Mouse (Mus musculus) forebrain, embryonic 10.5 days (tissue): ENCODE results near the gene Lrrc8d. TPM values are rescaled to one million over a fixed set of nuclear protein-coding genes. Genes with fewer than 3 reads are reported as not detected.

Experiments used
- DNase-seq: peaks from one replicate; pipeline ENCODE4 v3.0.0-alpha.2; 2017; ENCODE audit warnings: low spot score; ENCODE audit errors: extremely low spot score
- H3K27ac ChIP-seq: fragments of 300-500 bp; sonication (generic); 2 replicates; pipeline ENCODE4 v1.5.1; 2016; ENCODE audit warnings: mild to moderate bottlenecking
- H3K27me3 ChIP-seq: fragments of 300-500 bp; sonication (generic); 2 replicates; pipeline ENCODE4 v1.6.1; 2016; ENCODE audit warnings: mild to moderate bottlenecking; ENCODE audit not compliant: poor library complexity, severe bottlenecking
- H3K36me3 ChIP-seq: fragments of 300-500 bp; sonication (generic); replicated peaks from 2 replicates; pipeline ENCODE4 v1.6.1; 2016; ENCODE audit warnings: mild to moderate bottlenecking, moderate library complexity
- H3K4me1 ChIP-seq: fragments of 300-500 bp; sonication (generic); 2 replicates; pipeline ENCODE4 v1.6.1; 2016
- H3K4me3 ChIP-seq: fragments of 300-500 bp; sonication (generic); 2 replicates; pipeline ENCODE4 v1.5.1; 2016; ENCODE audit warnings: mild to moderate bottlenecking, moderate library complexity
- H3K9me3 ChIP-seq: fragments of 300-500 bp; sonication (generic); 2 replicates; pipeline ENCODE4 v1.6.1; 2016; ENCODE audit warnings: mild to moderate bottlenecking, moderate library complexity
- WGBS: fragments of 180-500 bp; shearing (Covaris S2); methylation state at CpG from one replicate; pipeline ENCODE4 v1.1.7; 2016; 5-methylcytosine and 5-hydroxymethylcytosine counted together
- polyA plus RNA-seq: library from polyadenylated mRNA; unstranded; fragments of >200 nt; fragmentation: Nextera tagmentation; extraction: Ambion mirVana; gene quantifications from 2 replicates; pipeline ENCODE4 v1.2.1, GENCODE M21; 2016

The Lrrc8d gene
- polyA plus RNA-seq, 1 experiment from 2014 or later: 20.1 TPM

DNA sequence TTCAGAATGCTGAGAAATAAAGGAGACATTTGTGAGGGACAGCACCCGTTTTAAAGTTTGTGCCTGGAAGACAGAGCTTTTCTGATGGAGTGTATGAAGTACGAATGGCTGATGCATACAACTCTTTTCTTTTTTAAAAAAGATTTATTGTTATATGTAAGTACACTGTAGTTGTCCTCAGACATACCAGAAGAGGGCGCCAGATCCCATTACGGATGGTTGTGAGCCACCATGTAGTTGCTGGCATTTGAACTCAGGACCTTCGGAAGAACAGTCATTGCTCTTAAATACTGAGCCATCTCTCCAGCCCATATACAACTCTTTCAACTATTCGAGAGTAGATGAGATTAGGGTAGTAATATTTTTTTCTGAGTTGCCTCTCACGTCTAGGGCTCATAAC, 8.1 kb upstream of the Lrrc8d start:
- Histone ChIP-seq H3K4me3 (no peak overlapping the region), H3K27ac (no peak overlapping the region), H3K27me3 (peaks cover 7% of the 10 kb centered on the region; the same call in 1 of the 2 replicates), H3K9me3 (no peaks in the 10 kb centered on the region), H3K4me1 (peaks cover 15% of the 10 kb centered on the region), H3K36me3 (no peaks in the 10 kb centered on the region)
- 83% methylated on average over 7 of the region's 7 CpGs for WGBS
- no peak for DNase-seq

DNA sequence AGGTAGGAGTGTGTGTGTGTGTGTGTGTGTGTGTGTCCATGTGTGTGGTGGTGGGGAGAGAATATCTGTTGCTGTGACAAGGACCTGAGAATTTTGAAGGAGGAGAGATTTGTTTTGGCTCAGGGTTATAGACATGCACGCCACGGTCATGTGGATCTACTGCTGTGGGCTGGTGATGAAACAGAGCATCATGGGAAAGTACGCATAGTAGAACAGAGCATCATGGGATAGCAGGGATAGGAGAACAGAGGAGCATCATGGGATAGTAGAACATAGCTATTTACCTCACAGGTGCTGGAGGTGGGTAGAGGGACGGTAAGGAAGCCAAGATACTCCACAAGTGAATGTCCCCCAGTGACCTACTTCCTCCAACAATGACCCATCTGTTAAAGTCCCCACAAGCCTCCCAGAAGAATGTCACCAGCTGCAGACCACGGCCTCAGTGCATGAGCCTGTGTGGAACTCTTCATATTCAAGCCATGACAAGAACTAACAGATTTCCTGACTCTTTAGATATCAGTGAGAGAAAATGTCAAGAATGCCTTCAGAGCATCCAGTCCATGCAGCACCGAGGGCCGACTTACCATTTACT, 5.3 kb upstream of the Lrrc8d start:
- Histone ChIP-seq H3K4me1 (peaks cover 25% of the 10 kb centered on the region), H3K9me3 (no peaks in the 10 kb centered on the region), H3K36me3 (no peaks in the 10 kb centered on the region), H3K4me3 (no peak overlapping the region), H3K27me3 (peaks cover 17% of the 10 kb centered on the region), H3K27ac (no peak overlapping the region)
- 83% methylated on average over 7 of the region's 7 CpGs for WGBS
- DNase-seq: no peak

DNA sequence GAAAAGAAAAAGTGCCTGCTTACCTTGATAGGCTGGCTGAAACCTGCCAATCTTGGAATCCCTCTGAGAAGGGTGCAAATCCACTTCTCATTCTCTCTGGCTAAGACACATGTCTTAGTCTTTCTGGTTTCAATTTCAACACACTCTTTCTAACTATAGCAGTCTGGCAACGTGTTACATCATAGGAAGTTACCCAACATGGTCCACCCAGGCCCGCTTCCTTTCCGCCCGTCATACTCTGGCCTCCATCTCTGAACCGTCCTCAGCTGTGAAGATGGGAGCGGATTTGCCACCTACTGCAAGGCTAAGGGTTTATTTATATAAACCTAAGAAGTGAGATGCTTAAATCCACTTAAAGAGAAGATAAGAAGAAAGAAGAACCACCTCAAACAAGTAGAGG, 3.7 kb upstream of the Lrrc8d start:
- WGBS: 89% methylated on average over 6 of the region's 6 CpGs
- Histone ChIP-seq H3K4me1 (peaks cover 28% of the 10 kb centered on the region), H3K9me3 (no peaks in the 10 kb centered on the region), H3K27ac (no peak overlapping the region), H3K4me3 (no peak overlapping the region), H3K27me3 (peaks cover 12% of the 10 kb centered on the region; the same call in 1 of the 2 replicates), H3K36me3 (no peaks in the 10 kb centered on the region)
- DNase-seq: no peak

DNA sequence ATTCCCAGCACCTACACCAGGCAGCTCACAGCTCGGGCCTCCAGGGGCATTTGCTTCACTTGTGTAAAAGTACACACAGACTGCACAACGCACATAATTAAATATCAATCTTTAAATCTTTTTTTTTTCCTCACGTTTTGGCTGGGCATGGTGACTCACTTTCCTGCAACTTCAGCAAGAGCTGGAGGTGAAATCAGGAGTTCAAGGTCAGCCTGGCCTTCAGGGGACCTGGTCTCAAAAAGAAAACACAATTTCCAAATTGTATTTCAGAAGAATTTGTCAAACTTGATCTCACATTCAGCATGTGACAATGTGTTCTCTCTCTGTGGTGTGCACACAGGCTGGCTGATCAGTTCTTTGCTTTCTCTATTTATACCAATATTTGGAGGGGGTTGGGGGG, 1.9 kb upstream of the Lrrc8d start:
- Histone ChIP-seq H3K27me3 (peaks cover 12% of the 10 kb centered on the region; the same call in 1 of the 2 replicates), H3K4me3 (no peak overlapping the region), H3K36me3 (peaks cover 8% of the 10 kb centered on the region), H3K27ac (no peak overlapping the region), H3K9me3 (no peaks in the 10 kb centered on the region), H3K4me1 (peaks cover 44% of the 10 kb centered on the region)
- 92% methylated on average over 3 of the region's 3 CpGs for WGBS
- no peak for DNase-seq

DNA sequence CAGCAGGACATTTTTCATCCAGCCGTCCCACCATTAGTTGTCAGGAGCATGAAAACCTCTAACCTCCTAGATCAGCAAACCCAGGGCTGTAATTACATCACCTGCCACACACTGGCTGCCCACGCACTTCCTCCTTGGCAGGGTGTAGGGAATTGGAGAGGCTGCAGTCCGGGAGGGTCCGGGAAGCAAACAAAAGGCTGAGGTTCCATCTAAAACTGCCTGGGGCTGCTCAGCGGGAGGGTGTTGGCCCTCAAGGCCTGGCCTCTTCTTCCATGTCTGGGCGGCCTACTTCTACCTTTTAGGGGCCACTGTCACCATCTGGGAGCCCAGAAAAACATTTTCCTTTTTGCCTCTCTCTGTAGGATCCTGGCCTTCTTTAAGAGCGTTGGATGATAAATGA, 1.1 kb upstream of the Lrrc8d start:
- Histone ChIP-seq H3K27me3 (peaks cover 12% of the 10 kb centered on the region; the same call in 1 of the 2 replicates), H3K4me1 (peaks cover 50% of the 10 kb centered on the region), H3K27ac (0 out of 2 replicates have a peak overlapping the region, but pooled peaks have one; percentile 6), H3K36me3 (peaks cover 16% of the 10 kb centered on the region), H3K4me3 (peak overlapping the region; percentile 87; the same call in 1 of the 2 replicates), H3K9me3 (0 out of 2 replicates have a peak, but pooled peaks cover 2% of the 10 kb centered on the region)
- 16% methylated on average over 7 of the region's 7 CpGs for WGBS
- DNase-seq: no peak

DNA sequence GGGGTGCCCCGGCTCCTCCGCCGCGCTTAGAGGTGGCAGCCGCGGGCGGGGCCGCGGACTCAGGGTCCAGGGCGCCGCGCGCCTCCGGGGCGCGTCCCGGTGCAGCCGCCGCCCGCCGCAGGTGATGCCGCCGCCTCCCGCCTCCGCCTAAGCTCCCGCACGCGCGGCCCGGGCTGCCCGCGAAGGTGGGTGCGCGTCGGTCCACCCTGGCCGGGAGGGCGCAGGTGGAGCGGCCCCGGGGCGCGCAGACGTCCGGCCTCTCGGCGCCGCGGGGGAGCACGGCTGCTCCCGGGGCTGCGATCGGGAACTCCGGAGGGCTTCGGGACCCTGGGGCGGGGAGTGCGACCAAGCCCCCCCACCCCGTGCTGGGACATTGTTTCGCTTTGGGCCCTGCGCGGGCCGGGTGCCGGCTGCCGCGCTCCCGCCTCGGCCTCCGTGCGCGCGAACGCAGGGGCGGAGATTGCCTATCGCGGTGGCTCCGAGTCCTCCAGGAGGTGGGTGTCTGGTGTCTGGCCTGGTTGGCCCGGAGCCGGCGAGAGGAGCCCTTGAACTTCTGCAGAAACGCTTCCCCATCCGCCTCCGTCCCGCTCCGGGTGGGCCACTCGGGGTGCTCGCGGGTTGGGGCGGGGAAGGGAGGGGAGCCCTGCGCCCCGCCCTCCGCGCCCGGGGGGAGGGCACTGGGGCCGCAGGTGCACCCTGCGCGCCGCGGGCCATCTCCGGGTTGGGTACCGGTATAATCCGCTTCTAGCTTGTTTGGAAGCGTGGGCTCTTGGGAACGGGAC, 492 bp downstream of the Lrrc8d start:
- DNase-seq: peak; percentile 76
- Histone ChIP-seq H3K4me3 (peak overlapping the region; percentile 87), H3K9me3 (0 out of 2 replicates have a peak, but pooled peaks cover 2% of the 10 kb centered on the region), H3K27me3 (peaks cover 12% of the 10 kb centered on the region; the same call in 1 of the 2 replicates), H3K27ac (peak overlapping the region; percentile 99), H3K36me3 (peaks cover 31% of the 10 kb centered on the region), H3K4me1 (peaks cover 56% of the 10 kb centered on the region)
- WGBS: under 1% methylated on average over 101 of the region's 101 CpGs

DNA sequence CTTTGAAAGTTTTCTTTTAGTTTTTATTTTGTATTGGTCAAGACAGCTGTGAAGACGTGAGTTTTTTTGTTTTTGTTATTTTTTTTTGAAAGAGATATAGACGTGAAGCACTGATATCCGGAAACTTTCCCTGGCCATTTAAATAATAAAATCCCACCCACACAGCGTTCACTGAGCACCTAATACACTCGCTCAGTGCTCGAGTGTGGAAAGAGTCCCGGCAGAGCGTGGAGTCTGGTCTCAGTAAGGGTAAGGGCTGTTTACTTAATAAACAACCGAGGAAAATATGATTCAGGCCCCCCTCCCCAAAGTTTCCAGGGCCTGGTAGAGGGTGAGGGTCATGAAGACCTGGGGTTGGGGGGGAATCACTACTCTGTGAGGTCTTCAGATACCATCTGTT, 1.6 kb downstream of the Lrrc8d start:
- H3K4me3 ChIP-seq: peak overlapping the region; percentile 87
- WGBS: 69% methylated on average over 9 of the region's 9 CpGs
- DNase-seq: no peak
- H3K4me1 ChIP-seq: peaks cover 56% of the 10 kb centered on the region
- 0 out of 2 replicates have a peak, but pooled peaks cover 2% of the 10 kb centered on the region for H3K9me3 ChIP-seq
- peaks cover 12% of the 10 kb centered on the region; the same call in 1 of the 2 replicates for H3K27me3 ChIP-seq
- H3K36me3 ChIP-seq: peaks cover 39% of the 10 kb centered on the region
- H3K27ac ChIP-seq: peak overlapping the region; percentile 99; the same call in 1 of the 2 replicates

DNA sequence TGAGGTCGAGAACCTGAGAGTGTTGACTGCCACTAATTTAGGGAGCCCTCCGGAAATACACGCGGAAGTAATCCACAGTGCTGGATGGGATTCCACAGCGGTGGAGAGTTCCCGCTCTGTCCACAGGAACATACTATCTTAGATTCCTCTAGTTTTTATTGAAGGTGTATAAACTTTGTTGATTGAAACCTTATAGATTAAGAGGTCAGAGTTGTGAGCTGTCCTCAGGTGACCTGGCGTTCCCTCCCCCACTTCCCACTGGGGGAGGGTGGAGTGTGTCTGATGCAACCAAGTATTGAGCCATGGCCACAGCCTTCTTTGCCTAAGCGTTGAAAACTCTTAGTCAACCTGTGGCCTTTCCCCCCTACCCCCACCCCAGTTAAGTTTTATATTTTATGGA, 2.1 kb downstream of the Lrrc8d start:
- Histone ChIP-seq H3K36me3 (peaks cover 44% of the 10 kb centered on the region), H3K4me1 (peaks cover 56% of the 10 kb centered on the region), H3K4me3 (peak overlapping the region; percentile 87; the same call in 1 of the 2 replicates), H3K9me3 (0 out of 2 replicates have a peak, but pooled peaks cover 2% of the 10 kb centered on the region), H3K27me3 (peaks cover 12% of the 10 kb centered on the region; the same call in 1 of the 2 replicates), H3K27ac (no peak overlapping the region)
- DNase-seq: no peak
- WGBS: 87% methylated on average over 8 of the region's 8 CpGs

DNA sequence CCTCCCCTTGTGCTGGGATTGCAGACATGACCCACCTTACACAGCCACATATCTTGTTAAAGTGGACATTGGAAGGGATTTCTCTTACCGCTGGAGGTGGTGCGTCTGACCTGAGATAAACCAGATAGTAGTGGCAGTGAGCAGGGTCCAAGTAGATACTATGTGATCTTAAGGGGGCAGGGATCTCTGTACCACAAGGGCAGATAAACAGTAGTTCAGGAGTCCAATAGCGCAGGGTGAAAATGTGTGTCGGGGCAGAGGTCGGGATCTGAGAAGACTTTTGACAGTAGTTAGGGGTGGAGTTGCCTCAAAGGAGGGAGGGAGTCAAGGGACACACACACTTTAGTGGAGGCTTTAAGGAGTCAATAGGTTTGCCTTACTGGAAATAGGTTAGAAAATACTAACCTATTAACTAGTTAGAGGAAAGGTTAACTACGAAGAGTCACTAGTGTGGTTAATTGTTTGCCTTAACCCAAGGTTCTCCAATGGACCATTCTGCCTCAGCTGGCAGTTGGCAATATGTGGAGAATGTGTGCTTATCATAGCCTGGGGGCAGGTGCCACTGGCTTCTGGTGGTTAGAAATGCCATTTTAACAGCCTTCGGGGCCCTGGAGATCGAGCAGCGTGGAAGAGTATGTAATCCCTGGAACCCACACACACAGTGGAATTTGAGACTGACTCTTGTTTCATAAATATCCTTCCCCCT, 3.0 kb downstream of the Lrrc8d start:
- peaks cover 53% of the 10 kb centered on the region for H3K36me3 ChIP-seq
- H3K27me3 ChIP-seq: peaks cover 12% of the 10 kb centered on the region; the same call in 1 of the 2 replicates
- H3K4me1 ChIP-seq: peaks cover 56% of the 10 kb centered on the region
- 90% methylated on average over 9 of the region's 9 CpGs for WGBS
- H3K4me3 ChIP-seq: no peak overlapping the region
- H3K27ac ChIP-seq: no peak overlapping the region
- no peak for DNase-seq
- H3K9me3 ChIP-seq: 0 out of 2 replicates have a peak, but pooled peaks cover 2% of the 10 kb centered on the region

DNA sequence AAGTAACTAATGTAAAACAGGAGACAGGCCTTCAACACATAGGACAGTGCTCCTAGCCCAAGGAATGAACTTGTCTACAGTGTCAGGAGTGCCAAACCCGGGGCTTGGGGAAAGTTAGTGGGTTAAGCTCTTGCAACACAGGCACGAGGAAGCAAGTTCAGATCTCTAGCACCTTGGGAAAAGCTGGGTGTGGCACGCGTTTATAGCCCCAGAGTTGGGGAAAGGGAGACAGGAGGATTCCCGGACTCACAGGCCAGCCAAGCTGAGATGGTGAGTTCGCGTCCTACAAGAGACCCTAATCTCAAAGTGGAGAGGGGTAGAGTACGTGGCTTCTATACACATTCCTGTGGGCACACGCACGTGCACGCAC, 3.5 kb downstream of the Lrrc8d start:
- H3K4me1 ChIP-seq: peaks cover 56% of the 10 kb centered on the region
- H3K9me3 ChIP-seq: 0 out of 2 replicates have a peak, but pooled peaks cover 2% of the 10 kb centered on the region
- no peak overlapping the region for H3K4me3 ChIP-seq
- WGBS: 89% methylated on average over 11 of the region's 11 CpGs
- H3K27ac ChIP-seq: no peak overlapping the region
- H3K27me3 ChIP-seq: peaks cover 8% of the 10 kb centered on the region; the same call in 1 of the 2 replicates
- peaks cover 53% of the 10 kb centered on the region for H3K36me3 ChIP-seq
- DNase-seq: no peak

DNA sequence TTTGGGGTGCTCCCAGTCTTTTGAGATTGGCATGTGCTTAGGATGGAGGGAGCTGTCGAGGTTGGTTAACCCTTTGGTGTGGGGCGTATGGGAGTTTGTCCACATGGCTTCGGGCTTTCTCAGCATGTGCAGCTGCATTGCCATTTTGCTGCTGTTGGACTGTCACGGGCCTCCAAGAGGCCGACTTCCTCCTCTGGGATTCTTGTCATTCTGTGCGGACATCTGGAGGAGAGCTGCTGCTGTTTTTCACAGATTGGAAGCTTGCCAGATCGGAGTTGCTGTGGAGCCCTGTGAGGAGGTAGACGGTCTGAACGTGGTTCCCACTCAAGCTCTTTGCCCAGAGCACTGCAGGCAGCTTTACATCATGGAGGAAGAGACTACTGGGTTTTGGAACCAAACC, 4.8 kb downstream of the Lrrc8d start:
- Histone ChIP-seq H3K4me1 (peaks cover 45% of the 10 kb centered on the region), H3K27ac (no peak overlapping the region), H3K4me3 (no peak overlapping the region), H3K9me3 (0 out of 2 replicates have a peak, but pooled peaks cover 2% of the 10 kb centered on the region), H3K36me3 (peaks cover 64% of the 10 kb centered on the region), H3K27me3 (no peaks in the 10 kb centered on the region)
- DNase-seq: no peak
- WGBS: 86% methylated on average over 9 of the region's 9 CpGs

DNA sequence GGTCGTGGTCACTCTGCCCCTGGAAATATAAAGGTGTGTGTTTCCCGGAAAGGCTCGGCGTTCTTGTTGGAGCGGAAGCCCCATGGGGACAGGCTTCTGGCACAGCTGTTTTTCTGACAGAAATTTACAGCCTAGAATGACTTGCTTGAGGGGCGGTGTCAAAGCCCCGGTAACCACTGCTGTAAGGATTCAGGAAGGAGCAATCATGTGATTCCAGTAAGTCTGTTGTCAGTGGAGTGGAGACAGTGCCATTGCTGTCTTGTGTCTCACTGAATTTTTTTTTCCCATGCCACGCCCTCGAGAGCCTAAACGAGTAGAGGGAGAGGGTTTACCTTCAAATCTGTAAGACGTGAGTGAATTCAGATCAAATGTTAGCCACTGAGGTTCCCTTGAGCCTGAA, 6.9 kb downstream of the Lrrc8d start:
- Histone ChIP-seq H3K27ac (no peak overlapping the region), H3K9me3 (0 out of 2 replicates have a peak, but pooled peaks cover 2% of the 10 kb centered on the region), H3K36me3 (peaks cover 68% of the 10 kb centered on the region), H3K27me3 (no peaks in the 10 kb centered on the region), H3K4me3 (no peak overlapping the region), H3K4me1 (peaks cover 30% of the 10 kb centered on the region)
- WGBS: 91% methylated on average over 11 of the region's 11 CpGs
- no peak for DNase-seq
